Mouse (Mus musculus): ENCODE measurements at regions not wholly inside any gene's neighbourhood (a gene's known extent, or its start where the extent isn't known, plus 50 kb on each side); places are given as distances from the start of the nearest gene placed in this dataset.

DNA sequence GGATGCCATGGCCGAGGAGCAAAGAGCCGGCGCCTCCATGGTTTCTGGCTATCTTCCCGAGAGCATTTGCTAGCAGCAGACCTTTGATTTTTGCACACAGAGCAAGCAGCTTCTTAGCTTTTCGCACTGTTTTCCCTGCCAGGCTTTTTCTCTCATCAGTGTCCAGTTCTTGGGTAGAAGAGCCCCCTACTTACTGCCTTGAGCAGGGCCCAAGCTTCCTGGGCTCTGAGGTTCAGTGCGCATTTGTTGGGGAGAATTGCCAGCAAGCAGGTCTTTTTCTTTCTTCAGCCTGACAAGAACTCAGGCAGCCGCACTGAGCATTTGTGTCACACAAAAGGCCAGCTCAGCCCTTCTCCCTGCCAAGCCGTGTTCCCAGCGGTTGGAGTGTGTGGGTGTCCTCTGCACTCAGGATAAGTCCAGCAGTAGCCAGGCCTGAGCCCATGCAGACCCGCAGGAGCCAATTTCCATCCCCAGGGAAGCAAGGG is 565.2 kb upstream of the Adam5 start:
- H3K4me3 ChIP-seq (replicated peaks) = no peak overlapping the region
- 24% methylated on average over 10 of the region's 10 CpGs for WGBS
- H3K4me1 ChIP-seq (replicated peaks) = peaks cover 45% of the 10 kb centered on the region
- H3K4me2 ChIP-seq (replicated peaks) = peak overlapping the region; percentile 15; the same call in 1 of the 2 replicates
- H3K27me3 ChIP-seq = peaks cover 4% of the 10 kb centered on the region; the same call in 1 of the 2 replicates
- H3K9me3 ChIP-seq = no peaks in the 10 kb centered on the region
- ATAC-seq = no peak; the same call in none of the 2 replicates
- peak overlapping the region; percentile 64 for H3K27ac ChIP-seq
- no peaks in the 10 kb centered on the region for H3K36me3 ChIP-seq
- H3K9ac ChIP-seq (replicated peaks) = peak overlapping the region; percentile 36; the same call in 1 of the 2 replicates

GRCm38 (mm10) chr8:25388811-25389210 is 564.6 kb upstream of the Adam5 start:
- Histone ChIP-seq H3K9ac (replicated peaks) (no peak overlapping the region), H3K4me1 (replicated peaks) (peaks cover 45% of the 10 kb centered on the region), H3K4me3 (replicated peaks) (no peak overlapping the region), H3K36me3 (no peaks in the 10 kb centered on the region), H3K9me3 (no peaks in the 10 kb centered on the region), H3K27me3 (peaks cover 4% of the 10 kb centered on the region; the same call in 1 of the 2 replicates), H3K27ac (peak overlapping the region; percentile 64), H3K4me2 (replicated peaks) (peak overlapping the region; percentile 15; the same call in 1 of the 2 replicates)
- 56% methylated on average over 9 of the region's 9 CpGs for WGBS
- ATAC-seq = peak; percentile 24; the same call in 1 of the 2 replicates

- Histone ChIP-seq H3K4me1 (replicated peaks) (peaks cover 18% of the 10 kb centered on the region), H3K9me3 (no peaks in the 10 kb centered on the region), H3K4me2 (replicated peaks) (no peak overlapping the region), H3K9ac (replicated peaks) (no peak overlapping the region), H3K27me3 (peaks cover 4% of the 10 kb centered on the region; the same call in 1 of the 2 replicates), H3K27ac (no peak overlapping the region), H3K36me3 (no peaks in the 10 kb centered on the region), H3K4me3 (replicated peaks) (no peak overlapping the region)
- ATAC-seq = no peak
- 68% methylated on average over 5 of the region's 5 CpGs for WGBS
These were observed 561.0 kb upstream of the Adam5 start for GRCm38 (mm10) chr8:25385186-25385585.

- Histone ChIP-seq H3K4me2 (replicated peaks) (no peak overlapping the region), H3K9ac (replicated peaks) (no peak overlapping the region), H3K36me3 (no peaks in the 10 kb centered on the region), H3K27me3 (peaks cover 4% of the 10 kb centered on the region; the same call in 1 of the 2 replicates), H3K4me3 (replicated peaks) (no peak overlapping the region), H3K9me3 (no peaks in the 10 kb centered on the region; the same call in 1 of the 2 replicates), H3K27ac (no peak overlapping the region), H3K4me1 (replicated peaks) (peaks cover 12% of the 10 kb centered on the region)
- WGBS = 73% methylated on average over 2 of the region's 2 CpGs
- no peak for ATAC-seq
These were observed 560.4 kb upstream of the Adam5 start for GRCm38 (mm10) chr8:25384591-25384990.

DNA sequence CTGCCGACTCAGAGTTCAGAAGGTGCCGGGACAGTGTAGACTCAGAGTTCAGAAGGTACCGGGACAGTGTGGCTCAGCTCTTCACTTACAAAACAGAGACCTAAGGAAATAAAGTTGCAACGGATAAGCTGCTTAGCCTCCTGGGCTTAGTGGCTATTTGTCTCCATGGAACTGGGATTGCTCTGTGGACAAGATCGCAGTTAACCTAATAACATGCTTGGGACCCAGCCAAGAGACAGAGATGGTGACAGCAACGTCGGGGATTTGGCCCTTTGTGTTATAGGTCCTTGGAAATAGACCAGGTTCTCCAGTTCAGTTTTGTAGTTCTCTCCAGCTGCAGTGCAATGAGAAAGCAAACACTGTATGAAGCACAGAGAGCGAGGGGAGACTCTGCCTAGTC is 549.1 kb upstream of the Adam5 start:
- H3K36me3 ChIP-seq = no peaks in the 10 kb centered on the region
- 0 out of 2 replicates have a peak, but pooled peaks cover 4% of the 10 kb centered on the region for H3K27me3 ChIP-seq
- H3K9me3 ChIP-seq = no peaks in the 10 kb centered on the region
- no peak overlapping the region for H3K4me2 ChIP-seq (replicated peaks)
- H3K4me3 ChIP-seq (replicated peaks) = no peak overlapping the region
- WGBS = 46% methylated on average over 8 of the region's 8 CpGs
- H3K4me1 ChIP-seq (replicated peaks) = peaks cover 10% of the 10 kb centered on the region
- no peak overlapping the region for H3K27ac ChIP-seq
- H3K9ac ChIP-seq (replicated peaks) = no peak overlapping the region
- peak; percentile 24; the same call in 1 of the 2 replicates for ATAC-seq

DNA sequence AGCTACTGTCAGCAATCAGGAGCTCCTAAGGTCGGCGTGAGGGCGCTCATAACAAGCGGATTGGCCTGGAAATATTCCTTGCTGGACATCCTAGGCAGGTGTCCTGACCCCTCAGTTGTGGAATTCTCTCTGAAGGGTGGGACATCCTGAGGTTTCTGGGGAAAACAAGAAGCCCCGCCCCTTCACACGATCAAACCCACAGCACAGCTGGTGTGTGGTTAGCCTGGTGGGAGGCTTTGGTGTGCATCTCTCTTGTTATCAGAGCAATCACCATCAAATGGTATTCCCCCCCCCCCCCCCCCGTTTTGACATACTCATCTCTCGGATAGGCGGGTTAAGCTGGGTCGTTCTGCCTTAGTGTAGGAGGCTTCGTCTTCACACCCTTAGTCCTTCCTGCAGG is 546.8 kb upstream of the Adam5 start:
- no peaks in the 10 kb centered on the region for H3K9me3 ChIP-seq
- no peak overlapping the region for H3K9ac ChIP-seq (replicated peaks)
- WGBS = 38% methylated on average over 11 of the region's 11 CpGs
- 0 out of 2 replicates have a peak, but pooled peaks cover 4% of the 10 kb centered on the region for H3K27me3 ChIP-seq
- H3K27ac ChIP-seq = no peak overlapping the region
- no peak for ATAC-seq
- no peak overlapping the region for H3K4me3 ChIP-seq (replicated peaks)
- H3K36me3 ChIP-seq = no peaks in the 10 kb centered on the region
- no peak overlapping the region for H3K4me2 ChIP-seq (replicated peaks)
- H3K4me1 ChIP-seq (replicated peaks) = peaks cover 14% of the 10 kb centered on the region

GRCm38 (mm10) chr8:25369331-25369730 is 545.2 kb upstream of the Adam5 start:
- no peaks in the 10 kb centered on the region for H3K9me3 ChIP-seq
- no peak for ATAC-seq
- no peak overlapping the region for H3K4me3 ChIP-seq (replicated peaks)
- H3K27ac ChIP-seq = no peak overlapping the region
- H3K36me3 ChIP-seq = no peaks in the 10 kb centered on the region
- WGBS = 77% methylated on average over 2 of the region's 2 CpGs
- H3K27me3 ChIP-seq = 0 out of 2 replicates have a peak, but pooled peaks cover 4% of the 10 kb centered on the region
- no peak overlapping the region for H3K9ac ChIP-seq (replicated peaks)
- peaks cover 14% of the 10 kb centered on the region for H3K4me1 ChIP-seq (replicated peaks)
- no peak overlapping the region for H3K4me2 ChIP-seq (replicated peaks)

DNA sequence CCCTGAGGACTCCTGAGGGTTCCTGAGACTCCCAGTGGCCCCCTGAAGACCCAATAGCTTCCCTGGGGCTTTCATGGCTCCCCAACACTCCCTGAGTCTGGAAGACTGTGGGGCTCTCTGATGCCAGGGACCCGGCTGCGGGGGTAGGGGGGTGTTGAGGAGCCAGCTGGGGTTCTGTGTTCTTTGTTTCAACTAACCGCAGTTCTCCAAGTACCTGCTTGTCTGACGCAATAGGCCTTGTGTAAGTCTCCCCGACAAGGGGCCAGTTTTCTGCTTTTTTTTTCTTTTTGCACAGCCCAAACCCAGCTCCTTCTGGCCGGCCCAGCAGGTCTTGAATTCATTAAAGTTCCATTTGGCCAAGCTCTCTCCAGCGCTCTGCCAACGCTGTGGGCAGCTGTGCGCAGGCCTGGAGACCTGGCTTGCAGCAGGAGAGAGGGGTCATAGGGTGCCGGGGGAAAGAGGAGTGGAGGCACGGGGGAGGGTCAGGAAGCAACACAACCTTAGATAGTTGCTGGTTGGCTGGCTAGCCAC is 544.5 kb upstream of the Adam5 start:
- peak overlapping the region; percentile 19; the same call in 1 of the 2 replicates for H3K27ac ChIP-seq
- peak overlapping the region; percentile 41; the same call in 1 of the 2 replicates for H3K9ac ChIP-seq (replicated peaks)
- H3K4me2 ChIP-seq (replicated peaks) = peak overlapping the region; percentile 46
- H3K4me1 ChIP-seq (replicated peaks) = peaks cover 14% of the 10 kb centered on the region
- H3K27me3 ChIP-seq = 0 out of 2 replicates have a peak, but pooled peaks cover 4% of the 10 kb centered on the region
- no peak overlapping the region; the same call in 1 of the 2 replicates for H3K4me3 ChIP-seq (replicated peaks)
- H3K9me3 ChIP-seq = no peaks in the 10 kb centered on the region
- peak; percentile 66 for ATAC-seq
- H3K36me3 ChIP-seq = no peaks in the 10 kb centered on the region
- WGBS = under 1% methylated on average over 11 of the region's 11 CpGs

GRCm38 (mm10) chr8:25367806-25368549 is 543.8 kb upstream of the Adam5 start:
- Histone ChIP-seq H3K36me3 (no peaks in the 10 kb centered on the region), H3K4me1 (replicated peaks) (peaks cover 11% of the 10 kb centered on the region), H3K4me2 (replicated peaks) (peak overlapping the region; percentile 46), H3K27me3 (0 out of 2 replicates have a peak, but pooled peaks cover 4% of the 10 kb centered on the region), H3K9me3 (no peaks in the 10 kb centered on the region), H3K27ac (peak overlapping the region; percentile 17; the same call in 1 of the 2 replicates), H3K4me3 (replicated peaks) (no peak overlapping the region), H3K9ac (replicated peaks) (no peak overlapping the region)
- WGBS = 18% methylated on average over 15 of the region's 15 CpGs
- peak; percentile 63 for ATAC-seq

GRCm38 (mm10) chr8:25366181-25366580 is 542.0 kb upstream of the Adam5 start:
- Histone ChIP-seq H3K4me1 (replicated peaks) (peaks cover 11% of the 10 kb centered on the region), H3K4me2 (replicated peaks) (no peak overlapping the region), H3K27ac (no peak overlapping the region), H3K4me3 (replicated peaks) (no peak overlapping the region), H3K9ac (replicated peaks) (no peak overlapping the region), H3K27me3 (0 out of 2 replicates have a peak, but pooled peaks cover 4% of the 10 kb centered on the region), H3K9me3 (no peaks in the 10 kb centered on the region), H3K36me3 (no peaks in the 10 kb centered on the region)
- no peak for ATAC-seq
- WGBS = 20% methylated on average over 3 of the region's 3 CpGs

- Histone ChIP-seq H3K4me2 (replicated peaks) (no peak overlapping the region), H3K4me3 (replicated peaks) (no peak overlapping the region), H3K9ac (replicated peaks) (no peak overlapping the region), H3K27ac (no peak overlapping the region), H3K27me3 (no peaks in the 10 kb centered on the region), H3K36me3 (no peaks in the 10 kb centered on the region), H3K4me1 (replicated peaks) (no peaks in the 10 kb centered on the region; the same call in 1 of the 2 replicates), H3K9me3 (no peaks in the 10 kb centered on the region)
- no peak for ATAC-seq
- WGBS = 75% methylated on average over 9 of the region's 9 CpGs
These were observed 538.5 kb upstream of the Adam5 start for GRCm38 (mm10) chr8:25362656-25363055.

GRCm38 (mm10) chr8:25362146-25362545 is 538.0 kb upstream of the Adam5 start:
- Histone ChIP-seq H3K27ac (no peak overlapping the region), H3K4me2 (replicated peaks) (no peak overlapping the region), H3K9me3 (no peaks in the 10 kb centered on the region), H3K4me1 (replicated peaks) (no peaks in the 10 kb centered on the region), H3K9ac (replicated peaks) (no peak overlapping the region), H3K27me3 (no peaks in the 10 kb centered on the region), H3K4me3 (replicated peaks) (no peak overlapping the region), H3K36me3 (no peaks in the 10 kb centered on the region)
- whole genome bisulfite sequencing = 60% methylated on average over 4 of the region's 4 CpGs
- ATAC-seq = no peak
